Mouse (Mus musculus) heart, embryonic 15.5 days (tissue): Measurements from ENCODE around the gene Tnfsf13. TPM values are rescaled to one million over a fixed set of nuclear protein-coding genes. Genes with fewer than 3 reads are reported as not detected.

Experiments
- ATAC-seq: fragments of 200-750 bp; cut with Nextera tagmentation; replicated peaks from 2 replicates; pipeline ENCODE4 v1.8.0; 2017; ENCODE audit warnings: low read depth, moderate TSS enrichment; ENCODE audit not compliant: insufficient number of reproducible peaks, insufficient read depth, low FRiP score
- H3K27ac ChIP-seq: fragments of 300-500 bp; sonication (generic); 2 replicates; pipeline ENCODE4 v1.5.1; 2015; ENCODE audit warnings: mild to moderate bottlenecking, inconsistent platforms
- H3K27me3 ChIP-seq: fragments of 300-500 bp; sonication (generic); 2 replicates; pipeline ENCODE4 v1.6.1; 2015; ENCODE audit warnings: inconsistent platforms
- H3K36me3 ChIP-seq: fragments of 300-500 bp; sonication (generic); 2 replicates; pipeline ENCODE4 v1.6.1; 2015; ENCODE audit warnings: mild to moderate bottlenecking, inconsistent platforms
- H3K4me1 ChIP-seq: fragments of 300-500 bp; sonication (generic); replicated peaks from 2 replicates; pipeline ENCODE4 v1.6.1; 2015; ENCODE audit warnings: inconsistent platforms
- H3K4me2 ChIP-seq: fragments of 300-500 bp; sonication (generic); 2 replicates; pipeline ENCODE4 v1.6.1; 2015; ENCODE audit warnings: inconsistent platforms, mild to moderate bottlenecking, moderate library complexity
- H3K4me3 ChIP-seq: fragments of 300-500 bp; sonication (generic); 2 replicates; pipeline ENCODE4 v1.5.1; 2015; ENCODE audit warnings: mild to moderate bottlenecking, inconsistent platforms
- H3K9ac ChIP-seq: fragments of 300-500 bp; sonication (generic); 2 replicates; pipeline ENCODE4 v1.6.1; 2015; ENCODE audit warnings: mild to moderate bottlenecking, inconsistent platforms
- H3K9me3 ChIP-seq: fragments of 300-500 bp; sonication (generic); replicated peaks from 2 replicates; pipeline ENCODE4 v1.6.1; 2016; ENCODE audit warnings: inconsistent platforms
- WGBS: fragments of 180-500 bp; shearing (Covaris S2); methylation state at CpG from one replicate; pipeline ENCODE4 v1.1.7; 2015; ENCODE audit warnings: mixed read lengths; 5-methylcytosine and 5-hydroxymethylcytosine counted together
- polyA plus RNA-seq: library from polyadenylated mRNA; unstranded; fragments of >200 nt; fragmentation: Nextera tagmentation; extraction: Ambion mirVana; gene quantifications from 2 replicates; pipeline ENCODE4 v1.2.1, GENCODE M21; 2015

Tnfsf13 gene
- polyA plus RNA-seq, 1 experiment from 2014 or later = 0.54 TPM

- WGBS = under 1% methylated on average over 36 of the region's 36 CpGs
- peaks cover 75% of the 10 kb centered on the region for H3K36me3 ChIP-seq
Observed at GRCm38 (mm10) chr11:69672211-69672706, 13.3 kb downstream of the Tnfsf13 start, which contains the start of gene Eif4a1. TSS of gene Eif4a1 (minus strand) at chr11:69672423.

DNA sequence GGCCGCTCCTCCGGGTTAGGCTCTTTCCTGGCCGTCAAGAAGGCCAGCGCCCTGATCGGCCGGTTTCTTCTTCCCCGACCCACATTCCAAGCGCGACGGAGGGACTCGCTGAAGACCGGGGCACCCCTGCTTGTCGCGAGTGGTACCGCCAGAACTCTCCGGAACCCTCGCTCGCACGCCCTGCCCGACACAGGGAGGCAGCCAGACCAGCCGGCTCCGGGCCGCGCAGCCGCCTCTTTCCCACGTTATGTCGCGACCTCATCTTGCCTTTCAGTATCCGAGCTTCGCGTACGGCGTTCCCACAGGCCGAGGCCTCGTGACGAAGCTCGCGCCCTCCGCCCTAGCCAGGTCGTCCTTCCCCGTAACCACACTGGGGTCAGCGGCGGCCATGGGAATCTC is 13.9 kb downstream of the Tnfsf13 start:
- Histone ChIP-seq H3K27ac (peak overlapping the region; percentile 95), H3K27me3 (no peaks in the 10 kb centered on the region), H3K36me3 (peaks cover 73% of the 10 kb centered on the region), H3K9me3 (no peaks in the 10 kb centered on the region), H3K4me1 (peaks cover 23% of the 10 kb centered on the region), H3K4me2 (peak overlapping the region; percentile 74), H3K4me3 (peak overlapping the region; percentile 84), H3K9ac (peak overlapping the region; percentile 99)
- peak; percentile 5; the same call in 1 of the 2 replicates for ATAC-seq
- WGBS = under 1% methylated on average over 35 of the region's 43 CpGs

More at GRCm38 (mm10) chr11:69672211-69672706, 13.3 kb downstream of the Tnfsf13 start, which contains the start of gene Eif4a1:
- Histone ChIP-seq H3K4me3 (peak within 1 kb of the TSS; percentile 84), H3K27me3 (no peaks in the 10 kb centered on the region), H3K27ac (peak within 1 kb of the TSS; percentile 95), H3K9ac (peak within 1 kb of the TSS; percentile 99), H3K4me1 (peaks cover 23% of the 10 kb centered on the region), H3K9me3 (no peaks in the 10 kb centered on the region), H3K4me2 (peak within 1 kb of the TSS; percentile 74)
- peak; percentile 95 for ATAC-seq

DNA sequence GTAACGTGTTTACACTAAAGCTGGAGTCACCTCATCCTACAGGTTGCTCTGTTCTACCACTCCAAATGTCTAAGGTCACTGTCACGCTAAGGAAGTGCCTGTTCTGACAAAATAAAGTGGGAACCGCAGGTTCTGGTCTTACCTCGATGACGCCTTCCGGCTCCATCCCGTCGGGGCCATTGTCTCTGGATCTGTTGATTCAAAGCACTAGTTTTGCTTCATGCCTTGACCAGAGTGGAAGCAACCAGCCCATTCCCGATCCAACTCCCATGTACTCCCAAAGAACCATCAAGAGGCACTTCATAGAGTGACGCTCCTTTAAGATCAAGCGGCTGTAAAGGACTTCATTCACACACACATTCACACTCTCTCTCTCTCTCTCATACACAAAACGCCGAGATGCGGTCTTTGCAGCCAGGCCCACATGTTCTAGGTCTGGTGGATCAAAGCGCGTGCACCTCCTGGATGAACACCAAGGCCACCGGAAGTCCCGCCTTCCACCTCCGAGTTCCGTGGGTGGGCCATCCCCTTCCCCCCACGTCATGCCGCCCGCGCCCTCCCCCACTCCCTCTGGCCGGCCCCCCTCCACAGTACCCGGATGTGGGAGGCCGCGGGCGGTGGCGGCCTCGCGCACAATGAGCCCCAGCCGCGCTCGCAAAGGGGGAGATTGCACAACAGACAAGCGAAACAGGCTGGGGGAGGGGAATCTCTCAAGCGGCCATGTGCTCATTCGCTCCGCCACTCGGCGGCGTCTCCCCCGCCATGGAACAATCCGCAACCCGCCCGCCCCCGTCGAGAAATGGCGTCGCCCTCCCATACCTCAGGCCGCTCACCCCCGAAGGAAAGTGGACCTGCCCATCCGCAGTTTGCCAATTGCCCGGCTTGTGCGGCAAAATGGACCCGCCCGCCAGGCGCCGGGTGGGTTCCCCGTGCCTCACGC is 14.5 kb downstream of the Tnfsf13 start:
- Histone ChIP-seq H3K4me1 (peaks cover 23% of the 10 kb centered on the region), H3K9me3 (no peaks in the 10 kb centered on the region), H3K27ac (peak overlapping the region; percentile 95), H3K27me3 (no peaks in the 10 kb centered on the region), H3K9ac (peak overlapping the region; percentile 99), H3K36me3 (peaks cover 73% of the 10 kb centered on the region), H3K4me3 (peak overlapping the region; percentile 84), H3K4me2 (peak overlapping the region; percentile 74)
- peak; percentile 72 for ATAC-seq
- under 1% methylated on average over 58 of the region's 61 CpGs for WGBS

DNA sequence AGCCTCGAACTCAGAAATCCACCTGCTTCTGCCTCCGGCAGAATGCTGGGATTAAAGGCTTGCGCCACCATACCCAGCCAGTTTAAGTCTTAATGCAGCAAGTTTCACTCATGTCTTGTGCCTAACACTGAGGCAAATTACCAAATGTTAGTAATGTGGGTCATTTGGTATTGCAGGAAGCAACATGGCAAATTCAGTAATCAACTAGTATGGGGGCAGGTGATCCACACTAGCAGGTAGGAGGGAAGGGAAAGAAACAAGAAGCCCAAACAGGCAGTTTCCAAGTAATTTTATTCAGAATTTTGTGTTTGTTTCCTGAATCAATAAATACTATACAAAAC is 18.9 kb downstream of the Tnfsf13 start:
- no peak overlapping the region for H3K27ac ChIP-seq
- ATAC-seq = no peak
- 83% methylated on average over 3 of the region's 3 CpGs for WGBS

DNA sequence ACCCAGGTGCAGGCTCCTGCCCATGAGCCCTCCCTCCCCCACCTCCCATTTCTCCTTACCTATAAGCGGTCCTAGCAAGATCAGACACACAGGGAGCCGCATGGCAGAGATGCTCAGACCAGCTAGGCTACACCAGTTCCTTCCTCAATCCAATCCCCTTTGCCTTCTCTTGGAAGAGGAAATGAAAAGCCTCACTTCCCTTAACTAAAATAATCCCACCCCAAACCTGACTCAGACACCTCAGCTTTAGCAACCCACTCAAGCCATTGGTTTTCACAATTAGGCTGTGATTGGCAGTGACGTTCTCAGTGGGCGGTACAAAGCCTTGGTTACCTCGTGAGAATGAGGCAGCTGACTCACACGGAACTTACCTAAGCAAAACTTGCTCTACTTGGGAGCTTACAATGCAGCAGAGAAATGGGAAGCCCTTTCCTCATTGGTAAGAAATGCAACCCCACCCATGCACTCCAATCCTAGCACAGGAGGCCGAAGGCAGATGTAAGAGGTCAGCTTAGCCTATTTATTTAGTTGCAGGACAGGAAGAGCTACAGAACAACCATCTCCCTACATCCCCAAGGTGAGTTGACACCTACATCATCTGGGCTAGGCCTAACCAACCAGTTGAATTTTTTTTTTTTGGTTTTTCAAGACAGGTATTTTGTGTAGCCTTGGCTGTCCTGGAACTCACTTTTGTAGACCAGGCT is 19.5 kb downstream of the Tnfsf13 start, which contains the start of gene Cd68:
TSS of gene Cd68 (minus strand) at position 193 of the 704 bp plus-strand sequence.
- peaks cover 63% of the 10 kb centered on the region for H3K36me3 ChIP-seq
- ATAC-seq = no peak
- no peak within 1 kb of the TSS for H3K9ac ChIP-seq
- H3K27ac ChIP-seq = 0 out of 2 replicates have a peak within 1 kb of the TSS, but pooled peaks have one; percentile 2
- no peaks in the 10 kb centered on the region for H3K9me3 ChIP-seq
- WGBS = 30% methylated on average over 7 of the region's 7 CpGs
- H3K27me3 ChIP-seq = no peaks in the 10 kb centered on the region
- H3K4me2 ChIP-seq = no peak within 1 kb of the TSS
- H3K4me1 ChIP-seq = peaks cover 35% of the 10 kb centered on the region
- no peak within 1 kb of the TSS for H3K4me3 ChIP-seq

More for the DNA sequence above, 18.9 kb downstream of the Tnfsf13 start:
- peaks cover 30% of the 10 kb centered on the region for H3K4me1 ChIP-seq
- peaks cover 63% of the 10 kb centered on the region for H3K36me3 ChIP-seq
- H3K4me2 ChIP-seq = no peak overlapping the region
- H3K27me3 ChIP-seq = no peaks in the 10 kb centered on the region
- H3K9me3 ChIP-seq = no peaks in the 10 kb centered on the region
- H3K9ac ChIP-seq = no peak overlapping the region
- no peak overlapping the region for H3K4me3 ChIP-seq

DNA sequence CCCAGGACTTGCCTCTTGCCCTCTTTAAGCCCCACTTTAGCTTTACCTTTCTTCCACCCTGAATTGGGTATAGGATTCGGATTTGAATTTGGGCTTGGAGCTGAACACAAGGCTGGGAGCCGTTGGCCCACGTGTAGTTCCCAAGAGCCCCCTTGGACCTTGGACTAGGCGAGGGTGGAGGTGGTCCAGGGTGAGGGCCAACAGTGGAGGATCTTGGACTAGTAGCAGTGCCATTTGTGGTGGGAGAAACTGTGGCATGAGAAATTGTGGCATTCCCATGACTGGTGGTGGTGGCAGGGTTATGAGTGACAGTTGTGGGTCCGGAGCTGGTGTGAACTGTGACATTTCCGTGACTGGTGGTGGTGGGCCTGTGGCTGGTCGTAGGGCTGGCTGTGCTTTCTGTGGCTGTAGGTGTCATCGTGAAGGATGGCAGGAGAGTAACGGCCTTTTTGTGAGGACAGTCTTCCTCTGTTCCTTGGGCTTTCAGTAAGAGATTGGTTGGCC is 20.1 kb downstream of the Tnfsf13 start:
- H3K4me1 ChIP-seq = peaks cover 37% of the 10 kb centered on the region
- peaks cover 63% of the 10 kb centered on the region for H3K36me3 ChIP-seq
- no peaks in the 10 kb centered on the region for H3K27me3 ChIP-seq
- ATAC-seq = no peak
- H3K9me3 ChIP-seq = no peaks in the 10 kb centered on the region
- no peak overlapping the region for H3K4me2 ChIP-seq
- H3K9ac ChIP-seq = no peak overlapping the region
- 72% methylated on average over 9 of the region's 9 CpGs for WGBS
- 0 out of 2 replicates have a peak overlapping the region, but pooled peaks have one; percentile 2 for H3K27ac ChIP-seq
- no peak overlapping the region for H3K4me3 ChIP-seq

GRCm38 (mm10) chr11:69664841-69665240 is 20.7 kb downstream of the Tnfsf13 start:
- 92% methylated on average over 7 of the region's 7 CpGs for WGBS
- no peak overlapping the region for H3K9ac ChIP-seq

GRCm38 (mm10) chr11:69663795-69664194 is 21.8 kb downstream of the Tnfsf13 start:
- Histone ChIP-seq H3K4me1 (peaks cover 22% of the 10 kb centered on the region), H3K9ac (no peak overlapping the region), H3K4me2 (no peak overlapping the region), H3K27ac (peak overlapping the region; percentile 95), H3K9me3 (no peaks in the 10 kb centered on the region), H3K36me3 (peaks cover 60% of the 10 kb centered on the region), H3K27me3 (no peaks in the 10 kb centered on the region), H3K4me3 (no peak overlapping the region)
- WGBS = 86% methylated on average over 6 of the region's 6 CpGs
- no peak for ATAC-seq

More at GRCm38 (mm10) chr11:69664841-69665240, 20.7 kb downstream of the Tnfsf13 start:
- H3K9me3 ChIP-seq = no peaks in the 10 kb centered on the region
- peaks cover 31% of the 10 kb centered on the region for H3K4me1 ChIP-seq
- no peaks in the 10 kb centered on the region for H3K27me3 ChIP-seq
- peaks cover 63% of the 10 kb centered on the region for H3K36me3 ChIP-seq
- H3K4me3 ChIP-seq = no peak overlapping the region
- no peak overlapping the region; the same call in 1 of the 2 replicates for H3K27ac ChIP-seq
- H3K4me2 ChIP-seq = no peak overlapping the region
- ATAC-seq = no peak

DNA sequence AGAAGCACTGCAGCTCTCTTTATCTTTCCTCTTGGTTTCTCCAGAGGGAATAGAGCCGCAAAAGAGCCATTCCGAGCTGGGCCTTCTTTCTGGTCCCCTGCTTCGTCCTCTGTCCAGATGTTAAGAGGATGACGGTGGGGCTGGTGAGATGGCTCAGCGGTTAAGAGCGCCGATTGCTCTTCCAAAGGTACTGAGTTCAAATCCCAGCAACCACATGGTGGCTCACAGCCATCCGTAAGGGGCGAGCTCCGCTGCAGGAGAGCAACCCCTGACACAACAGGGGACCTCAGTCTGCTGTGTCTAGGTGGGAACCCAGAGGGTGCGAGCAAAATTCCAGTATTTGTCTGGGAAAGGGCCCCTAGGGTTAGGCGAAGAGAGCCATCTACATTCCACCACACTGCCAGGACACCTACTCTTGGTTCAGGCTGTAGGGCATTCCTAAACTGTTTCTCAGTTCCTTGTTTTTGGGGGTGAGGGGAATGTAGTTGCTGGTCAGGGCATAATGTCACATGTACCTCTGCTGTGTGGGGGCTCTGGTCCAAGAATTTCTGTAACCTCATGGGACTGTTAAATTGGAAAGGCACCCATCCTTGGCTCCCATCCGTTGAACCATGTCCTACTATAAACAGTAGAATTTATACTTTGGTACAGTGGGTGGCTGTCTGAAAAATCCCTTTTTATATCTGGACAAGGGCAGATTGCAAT is 22.5 kb downstream of the Tnfsf13 start:
- Histone ChIP-seq H3K9me3 (no peaks in the 10 kb centered on the region), H3K4me1 (peaks cover 20% of the 10 kb centered on the region), H3K27ac (peak overlapping the region; percentile 95), H3K4me3 (peak overlapping the region; percentile 62), H3K9ac (peak overlapping the region; percentile 57), H3K36me3 (peaks cover 59% of the 10 kb centered on the region), H3K27me3 (no peaks in the 10 kb centered on the region), H3K4me2 (peak overlapping the region; percentile 70)
- WGBS = 62% methylated on average over 13 of the region's 13 CpGs
- no peak for ATAC-seq

- H3K36me3 ChIP-seq = peaks cover 58% of the 10 kb centered on the region
- peak; percentile 95 for ATAC-seq
- peaks cover 20% of the 10 kb centered on the region for H3K4me1 ChIP-seq
- peak within 1 kb of the TSS; percentile 95 for H3K27ac ChIP-seq
- H3K27me3 ChIP-seq = no peaks in the 10 kb centered on the region
- no peaks in the 10 kb centered on the region for H3K9me3 ChIP-seq
- under 1% methylated on average over 48 of the region's 48 CpGs for WGBS
- peak within 1 kb of the TSS; percentile 57 for H3K9ac ChIP-seq
- H3K4me2 ChIP-seq = peak within 1 kb of the TSS; percentile 70
- H3K4me3 ChIP-seq = peak within 1 kb of the TSS; percentile 62
Observed at GRCm38 (mm10) chr11:69662213-69662966, 23.2 kb downstream of the Tnfsf13 start, which contains the start of gene Mpdu1. TSS of gene Mpdu1 (minus strand) at chr11:69662642.
